Comparison of ENCODE assay signal across 7 mouse cellular contexts in the genomic region with DNA sequence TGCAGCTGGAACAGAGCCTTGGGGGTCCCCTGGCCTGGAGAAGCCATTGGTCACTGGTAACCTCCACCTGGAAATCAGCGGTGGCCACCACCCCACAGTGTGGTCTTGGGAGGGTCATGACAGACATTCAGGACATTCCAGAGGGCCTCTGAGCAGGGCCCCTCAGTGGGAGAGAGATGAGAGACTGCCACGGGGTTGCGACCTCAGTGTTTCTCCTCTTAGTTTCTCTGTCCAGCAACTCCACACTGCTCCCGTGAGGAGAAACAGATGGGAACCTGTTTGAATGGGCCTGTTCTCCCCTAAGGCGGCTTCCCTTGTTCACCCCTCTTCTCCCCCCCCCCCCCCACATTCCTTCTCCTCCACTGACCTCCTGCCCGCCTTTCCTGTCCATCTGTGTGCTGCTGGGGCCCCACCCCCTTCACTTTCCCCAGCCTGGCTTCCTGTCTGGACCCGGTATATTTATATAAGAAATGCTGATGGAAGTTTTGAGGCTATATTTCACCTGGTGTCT. TPM values are rescaled to one million over a fixed set of nuclear protein-coding genes. Genes with fewer than 3 reads are reported as not detected.
A peak's percentile ranks its signal among the peaks of the same experiment; 100 is the strongest.
DNase-seq lines count a peak whose midpoint lies in the region; ATAC-seq lines count a peak whose summit lies in the region.

No protein-coding gene starts in this region.

- 0 out of 2 replicates have a peak, but pooled peaks cover 4% of the 10 kb centered on the region for H3K27me3 ChIP-seq in hindbrain, embryonic 12.5 days
- H3K27me3 ChIP-seq in limb, embryonic 15.5 days, result no peaks in the 10 kb centered on the region

- no peaks in the 10 kb centered on the region for H3K9me3 ChIP-seq in hindbrain, embryonic 12.5 days (replicated peaks)
- no peaks in the 10 kb centered on the region for H3K9me3 ChIP-seq in limb, embryonic 15.5 days

- H3K4me2 ChIP-seq in hindbrain, embryonic 12.5 days (replicated peaks), result no peak overlapping the region
- no peak overlapping the region for H3K4me2 ChIP-seq in limb, embryonic 15.5 days

- H3K27ac ChIP-seq in hindbrain, embryonic 12.5 days, result peak overlapping the region; percentile 97
- H3K27ac ChIP-seq in limb, embryonic 15.5 days, result peak overlapping the region; percentile 86

- H3K36me3 ChIP-seq in hindbrain, embryonic 12.5 days, result peaks cover 14% of the 10 kb centered on the region
- H3K36me3 ChIP-seq in limb, embryonic 15.5 days, result peaks cover 12% of the 10 kb centered on the region; the same call in 1 of the 2 replicates

- peak; percentile 58 for DNase-seq in cerebellum, adult 8-10 months
- DNase-seq in embryo, embryonic 10.5 days (ENCODE audit: low spot score), result peak; percentile 82
- DNase-seq in right cerebral cortex, adult 2 months (ENCODE audit: low spot score in 2 of 2), result no peak
- DNase-seq in urinary bladder, postnatal 25 days (ENCODE audit: low spot score), result no peak
- no peak for DNase-seq in gastrocnemius, adult 8-10 months (ENCODE audit: low spot score in 2 of 2)

- H3K4me1 ChIP-seq in hindbrain, embryonic 12.5 days, result peaks cover 31% of the 10 kb centered on the region
- H3K4me1 ChIP-seq in limb, embryonic 15.5 days, result peaks cover 31% of the 10 kb centered on the region

- ATAC-seq in hindbrain, embryonic 12.5 days (ENCODE audit: low FRiP score), result no peak
- ATAC-seq in limb, embryonic 15.5 days (ENCODE audit: insufficient number of reproducible peaks, low FRiP score, low TSS enrichment, low read depth), result no peak

- 16% methylated on average over 7 of the region's 7 CpGs for WGBS in hindbrain, embryonic 12.5 days
- 9% methylated on average over 7 of the region's 7 CpGs for WGBS in limb, embryonic 15.5 days

- no peak overlapping the region for H3K9ac ChIP-seq in hindbrain, embryonic 12.5 days
- no peak overlapping the region for H3K9ac ChIP-seq in limb, embryonic 15.5 days

- H3K4me3 ChIP-seq in hindbrain, embryonic 12.5 days, result no peak overlapping the region
- no peak overlapping the region for H3K4me3 ChIP-seq in limb, embryonic 15.5 days

RNA-seq across cellular contexts. Expression of a gene that starts 14.6 kb away (rescaled TPM):
- 21.5 and 24.9 TPM in 2 replicates for polyA plus RNA-seq in hindbrain, embryonic 12.5 days (2016; fragmentation: Nextera tagmentation; extraction: Ambion mirVana)
- polyA plus RNA-seq in limb, embryonic 15.5 days (2015; fragmentation: Nextera tagmentation; extraction: Ambion mirVana), result 5.5 and 5.7 TPM in 2 replicates
- total RNA-seq in gastrocnemius, adult 8-10 months (2022), result under 1 TPM; 0.36 to 0.67 (median 0.45) TPM

Comparison
In these comparisons a context has a peak if more than half of its experiments do, and no peak if none do; other contexts are left out.
1. DNase-seq: peak in cerebellum, adult 8-10 months (single experiment) and embryo, embryonic 10.5 days (single experiment); none in right cerebral cortex, adult 2 months (0 of 2), urinary bladder, postnatal 25 days (single experiment) and gastrocnemius, adult 8-10 months (0 of 2).